Mouse (Mus musculus) G1E-ER4 (cell line): ENCODE measurements at regions not wholly inside any gene's neighbourhood (a gene's known extent, or its start where the extent isn't known, plus 50 kb on each side); places are given as distances from the start of the nearest gene placed in this dataset.

Source experiments
- GATA1 ChIP-seq: IDR thresholded peaks from one replicate; pipeline ENCODE4 v1.8.0; 2012; ENCODE audit warnings: low read length, inconsistent platforms

- TF ChIP-seq GATA1, result no peak
These were observed 990.7 kb downstream of the Pdha2 start for GRCm38 (mm10) chr3:140221478-140221877.

GRCm38 (mm10) chr3:140230712-140231111 lies 981.4 kb downstream of the Pdha2 start:
- TF ChIP-seq GATA1, result no peak

- no peak for TF ChIP-seq GATA1
These were observed 979.0 kb downstream of the Pdha2 start for GRCm38 (mm10) chr3:140233144-140233543.

- TF ChIP-seq GATA1, result no peak
These were observed 978.3 kb downstream of the Pdha2 start for GRCm38 (mm10) chr3:140233809-140234208.

- no peak for TF ChIP-seq GATA1
These were observed 972.9 kb downstream of the Pdha2 start for GRCm38 (mm10) chr3:140239276-140239675.
